Mouse (Mus musculus) MEL-GATA-1-ER (cell line): ENCODE results near the gene Raly.
"Not testable (repeated sequence)": the region's sequence is repeated elsewhere in the genome, so short reads cannot be mapped to it uniquely, and the experiment has no call there.

ENCODE experiments used
- DNase-seq: peaks from one replicate; pipeline ENCODE4 v3.0.0-alpha.2; 2012; ENCODE audit warnings: low read depth; ENCODE audit errors: extremely low read depth

The Raly gene

DNA sequence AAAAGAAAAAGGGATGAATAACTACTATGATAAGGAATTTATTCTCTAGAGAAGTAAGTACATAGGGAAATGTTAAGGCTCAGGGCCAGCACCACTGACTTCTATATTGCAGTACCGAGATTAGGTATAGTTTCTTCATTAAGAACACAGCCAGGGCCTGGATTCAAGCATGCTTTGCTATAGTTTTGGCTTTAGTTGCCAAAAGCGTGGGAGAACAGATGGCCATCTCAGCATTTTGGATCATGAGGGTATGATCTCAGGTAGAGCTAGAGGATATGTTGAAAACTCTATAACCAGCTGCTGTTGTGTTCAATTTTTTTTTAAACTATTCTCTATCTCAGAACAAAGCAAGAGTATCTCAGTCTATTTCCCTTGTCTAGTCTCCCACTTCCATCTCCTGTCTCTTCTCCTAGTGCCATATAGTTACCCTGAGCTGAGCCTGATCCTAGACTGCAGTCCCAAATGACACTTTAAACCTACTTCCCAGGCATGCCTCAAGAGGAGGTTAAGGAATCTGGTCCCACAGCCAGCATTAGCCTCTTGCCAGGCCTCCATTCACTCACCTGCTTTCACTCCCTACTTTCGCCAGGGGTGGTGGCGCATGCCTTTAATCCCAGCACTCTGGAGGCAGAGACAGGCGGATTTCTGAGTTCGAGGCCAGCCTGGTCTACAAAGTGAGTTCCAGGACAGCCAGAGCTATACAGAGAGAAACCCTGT, 43.4 kb downstream of the Raly start:
- DNase-seq: no peak

DNA sequence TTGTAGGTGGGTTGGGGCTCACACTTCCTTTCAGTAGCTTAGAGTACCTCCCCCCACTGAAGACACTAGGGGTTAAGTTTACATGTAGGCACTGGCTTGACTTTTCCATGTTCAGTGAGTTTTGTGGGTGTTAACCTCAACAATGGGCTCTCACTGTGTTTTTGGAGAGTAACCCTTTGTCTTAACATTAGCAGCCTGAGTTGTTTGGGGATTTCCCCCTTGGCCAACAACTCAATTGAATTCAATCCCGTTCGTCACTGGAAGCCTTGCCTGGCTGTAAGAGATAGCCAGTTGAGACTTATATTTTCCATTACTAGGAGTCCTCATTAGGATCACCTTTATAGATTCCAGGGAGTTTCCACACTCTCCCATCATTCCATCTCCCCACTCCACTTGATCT, 45.6 kb downstream of the Raly start:
- DNase-seq: no peak

DNA sequence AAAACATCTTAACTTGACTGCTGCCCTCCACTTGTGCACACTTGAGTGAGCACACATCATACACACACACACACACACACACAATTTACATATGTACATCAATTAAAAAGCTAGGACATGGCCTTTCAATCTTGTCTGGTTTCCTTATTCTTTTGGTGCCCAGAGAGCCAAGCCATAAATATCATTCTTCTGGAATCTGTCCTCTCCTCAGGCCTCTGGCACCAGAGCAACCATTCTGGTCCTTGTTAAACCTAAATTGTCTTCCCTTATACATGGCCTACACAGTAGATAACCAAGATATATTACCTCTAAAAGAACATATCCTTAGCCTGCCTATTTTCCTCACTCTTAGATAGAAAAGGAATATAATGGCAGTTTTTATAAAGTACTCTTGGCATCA, 57.2 kb downstream of the Raly start:
- no peak for DNase-seq

DNA sequence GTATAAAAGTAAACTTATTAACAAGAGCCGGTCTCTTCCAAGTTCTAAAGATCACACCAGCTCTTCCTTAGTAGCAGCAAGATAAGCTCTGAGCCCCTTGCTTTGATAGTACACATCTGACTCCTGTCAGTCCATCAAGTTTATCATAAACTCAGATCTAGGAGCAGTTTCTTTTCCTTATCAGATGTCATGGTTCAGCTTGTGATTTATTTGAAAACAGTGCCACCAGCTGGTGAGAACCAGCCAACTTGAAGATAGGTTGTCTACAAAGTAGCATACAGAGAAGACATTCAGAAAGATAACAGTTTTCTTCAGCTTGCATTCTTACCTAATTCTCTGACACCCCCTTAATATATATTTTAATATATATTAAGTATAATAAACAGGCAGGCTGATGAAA, 64.5 kb downstream of the Raly start:
- no peak for DNase-seq

DNA sequence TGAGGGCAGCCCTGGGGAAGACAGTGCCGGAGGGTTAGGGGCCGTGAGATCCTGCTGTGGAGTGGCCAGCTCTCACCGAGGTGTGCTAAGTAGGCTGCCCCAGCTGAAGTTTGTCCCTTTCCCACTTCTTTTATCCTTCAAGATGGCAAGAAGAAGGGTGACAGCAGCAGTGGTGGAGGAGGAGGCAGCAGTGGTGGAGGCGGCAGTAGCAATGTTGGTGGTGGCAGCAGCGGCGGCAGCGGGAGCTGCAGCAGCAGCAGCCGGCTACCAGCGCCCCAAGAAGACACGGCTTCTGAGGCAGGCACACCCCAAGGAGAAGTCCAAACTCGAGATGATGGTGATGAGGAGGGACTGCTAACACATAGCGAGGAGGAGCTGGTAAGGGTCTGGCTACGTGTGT, 72.8 kb downstream of the Raly start:
- no peak for DNase-seq

DNA sequence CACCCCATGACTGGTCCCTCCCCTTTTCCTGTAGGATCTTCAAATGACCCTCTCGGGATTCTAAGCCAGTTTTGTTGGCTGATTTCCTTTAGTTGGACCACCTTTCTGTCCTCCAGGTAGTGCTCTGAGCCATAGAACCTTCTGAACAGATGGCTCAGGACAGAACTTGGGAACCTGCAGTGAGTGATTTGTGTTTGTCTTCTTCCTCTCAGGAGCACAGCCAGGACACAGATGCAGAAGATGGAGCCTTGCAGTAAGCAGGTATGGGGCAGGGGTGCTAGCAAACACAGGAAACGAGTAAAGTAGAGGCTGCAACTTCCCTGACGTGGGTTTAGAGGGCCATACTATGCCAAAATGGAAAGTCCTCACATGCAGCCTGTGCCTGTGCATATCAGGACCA, 74.8 kb downstream of the Raly start:
- DNase-seq: no peak

DNA sequence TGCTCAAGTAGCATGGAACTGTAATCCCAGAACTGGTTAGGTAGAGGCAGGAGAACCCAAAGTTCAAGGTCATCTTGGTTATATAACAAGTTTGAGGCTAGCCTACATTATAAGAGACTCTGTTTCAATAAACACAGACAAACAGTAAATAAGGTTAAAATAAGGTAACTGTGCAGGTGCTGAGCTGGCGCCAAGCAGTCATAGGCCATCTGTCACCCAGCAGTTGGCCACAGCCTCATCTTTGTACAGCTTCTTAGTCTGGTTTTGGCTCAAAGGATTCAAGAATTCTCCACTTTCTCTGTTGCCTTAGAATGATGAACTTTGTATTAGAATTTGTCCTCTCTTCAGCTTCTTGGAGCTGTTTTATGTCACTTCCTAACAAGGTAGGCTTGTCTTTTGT, 77.2 kb downstream of the Raly start:
- no peak for DNase-seq

DNA sequence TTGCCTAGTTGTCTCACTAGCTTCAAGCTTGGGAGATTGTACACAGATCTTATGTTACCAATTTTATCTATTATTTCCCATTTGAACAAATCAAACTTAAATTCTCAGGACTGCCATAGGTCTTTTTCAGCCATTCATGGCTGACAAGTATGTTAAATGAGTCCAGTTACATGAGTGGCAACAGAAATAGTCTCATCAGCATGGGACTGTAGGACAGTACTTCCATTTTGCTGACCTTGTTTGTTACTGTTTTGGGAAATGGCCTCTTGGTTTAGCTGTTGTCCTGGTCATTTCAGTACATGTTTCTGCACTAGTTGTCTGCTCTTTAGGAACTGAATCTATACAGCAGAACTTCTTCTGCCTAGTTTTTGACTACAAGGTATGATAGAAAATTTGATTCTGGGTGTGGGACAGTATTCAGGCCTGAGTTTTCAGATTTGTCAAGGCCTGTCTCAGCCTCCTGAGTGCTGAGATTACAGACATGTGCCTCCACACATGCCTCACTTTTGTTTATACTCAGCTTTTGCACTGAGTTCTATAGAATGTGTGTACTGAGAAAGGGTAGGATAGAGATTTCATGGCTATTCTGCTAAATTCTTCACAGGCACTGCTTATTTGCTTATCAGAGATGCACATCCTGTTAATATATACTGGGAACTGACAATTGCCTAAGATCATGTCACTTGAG, 79.2 kb downstream of the Raly start:
- no peak for DNase-seq

DNA sequence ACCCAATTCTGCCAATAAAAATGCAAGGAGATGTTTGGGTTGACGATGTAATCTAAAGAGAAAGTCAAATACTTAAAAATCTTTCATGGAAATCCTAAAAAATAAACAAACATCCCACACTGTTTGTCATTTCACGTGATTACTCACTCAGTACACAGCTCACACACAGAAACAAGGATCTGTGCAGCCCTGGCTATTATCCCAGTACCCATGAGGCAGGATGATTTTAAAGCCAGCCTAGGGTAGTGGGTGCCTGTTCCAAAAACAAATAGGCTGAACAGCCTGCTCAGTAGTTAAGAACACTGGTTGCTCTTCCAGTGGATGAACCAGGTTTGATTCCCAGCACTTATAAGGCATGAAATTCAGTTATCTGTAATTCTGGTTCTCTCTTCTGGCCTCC, 85.7 kb downstream of the Raly start:
- no peak for DNase-seq

DNA sequence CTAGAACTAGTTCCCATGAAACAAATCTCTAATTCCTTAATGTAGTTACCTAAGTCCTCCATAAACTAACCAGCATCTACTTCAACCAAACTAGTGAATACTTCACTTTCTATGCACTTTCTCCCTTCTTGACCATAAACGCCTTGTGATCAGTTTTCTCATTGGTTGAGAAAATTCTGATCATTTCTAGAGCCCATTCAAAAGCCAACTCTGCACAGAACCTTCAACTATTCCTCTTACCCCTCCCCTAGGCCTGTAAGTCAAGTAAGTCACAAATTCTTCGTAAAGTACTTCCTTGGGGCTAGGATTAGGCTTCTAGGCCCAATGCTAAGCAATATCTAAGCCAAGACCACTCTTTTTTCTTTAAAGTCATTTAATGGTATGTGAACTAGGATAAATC, 100.7 kb downstream of the Raly start:
- no peak for DNase-seq

DNA sequence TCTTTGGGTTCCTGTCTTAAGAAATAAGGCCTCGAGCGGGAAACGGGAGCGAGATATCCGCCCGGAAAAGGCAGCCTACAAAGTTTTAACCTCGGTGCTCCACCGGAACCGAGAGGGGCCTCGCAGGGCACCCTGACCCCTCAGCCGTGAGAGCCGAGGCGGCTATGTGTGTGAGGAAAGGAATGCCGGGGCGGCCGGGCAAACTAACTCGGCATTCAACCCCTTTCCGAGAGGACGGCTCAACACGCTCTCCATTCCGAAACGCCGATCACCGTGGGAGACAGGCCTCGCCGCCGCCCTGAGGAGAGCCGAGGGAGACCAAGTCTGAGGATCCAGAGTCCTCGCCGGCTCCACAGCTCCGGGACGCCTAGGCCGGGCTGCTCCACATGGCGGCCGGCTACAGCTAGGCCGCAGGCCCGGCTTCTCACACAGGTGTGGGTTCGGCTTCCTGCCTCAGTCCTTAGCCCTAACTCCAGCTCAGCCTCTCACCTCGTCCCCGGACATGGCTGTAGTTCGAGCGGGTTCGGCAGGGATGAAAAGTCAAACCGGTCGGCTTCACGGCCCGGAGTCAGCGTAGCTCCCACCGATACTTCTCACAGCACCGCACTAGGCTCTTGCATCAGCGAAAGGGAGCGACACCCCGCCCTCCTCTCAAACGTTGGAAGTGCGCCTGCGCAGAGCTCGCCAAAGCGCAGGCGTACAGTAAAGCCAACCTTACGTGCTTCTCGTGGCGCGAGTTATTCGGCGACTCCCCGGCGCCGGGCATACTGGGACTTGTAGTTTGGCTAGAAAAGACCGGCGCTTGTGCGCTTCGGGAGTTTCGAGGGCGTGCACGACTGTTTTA, 101.5 kb downstream of the Raly start, which contains the start of gene Eif2s2:
TSS of gene Eif2s2 (minus strand) at position 735 of the 844 bp plus-strand sequence.
- peak; percentile 96 for DNase-seq

DNA sequence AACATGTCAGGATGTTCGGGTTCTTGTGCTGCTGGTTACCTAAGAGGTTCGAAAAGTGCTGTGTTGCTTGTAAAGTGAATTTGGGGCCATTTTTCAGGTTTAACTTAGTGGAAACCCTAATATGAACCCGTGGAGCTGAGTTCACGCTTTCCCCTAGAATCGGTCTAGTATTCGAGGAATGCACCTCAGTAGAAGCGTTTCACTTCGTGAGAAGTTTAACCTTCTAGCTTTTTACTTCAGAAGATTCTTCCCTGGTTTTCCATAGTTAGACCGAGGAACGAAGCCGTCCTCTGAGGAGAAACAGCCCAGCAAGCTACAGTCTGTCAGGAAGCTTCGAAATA, 102.1 kb downstream of the Raly start:
- DNase-seq: no peak

DNA sequence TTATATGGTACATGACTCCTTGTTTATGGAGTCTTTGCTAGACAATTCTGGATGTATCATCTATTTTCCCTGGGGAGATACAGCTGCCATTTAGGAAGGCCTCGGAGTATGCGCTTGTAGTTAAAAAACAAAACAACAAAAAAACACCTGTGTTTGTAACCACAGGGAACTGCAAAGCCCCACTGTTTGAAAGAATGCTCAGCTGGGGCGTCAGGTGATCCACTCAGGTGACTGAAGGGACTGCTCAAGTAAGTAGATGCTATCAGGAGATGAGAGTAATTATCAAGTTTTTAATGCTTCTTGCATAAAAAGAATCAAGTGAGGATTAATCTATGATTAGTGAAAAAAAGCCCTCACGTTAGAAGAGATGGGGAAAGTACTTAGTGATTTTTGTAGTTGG, 102.7 kb downstream of the Raly start:
- DNase-seq: no peak

DNA sequence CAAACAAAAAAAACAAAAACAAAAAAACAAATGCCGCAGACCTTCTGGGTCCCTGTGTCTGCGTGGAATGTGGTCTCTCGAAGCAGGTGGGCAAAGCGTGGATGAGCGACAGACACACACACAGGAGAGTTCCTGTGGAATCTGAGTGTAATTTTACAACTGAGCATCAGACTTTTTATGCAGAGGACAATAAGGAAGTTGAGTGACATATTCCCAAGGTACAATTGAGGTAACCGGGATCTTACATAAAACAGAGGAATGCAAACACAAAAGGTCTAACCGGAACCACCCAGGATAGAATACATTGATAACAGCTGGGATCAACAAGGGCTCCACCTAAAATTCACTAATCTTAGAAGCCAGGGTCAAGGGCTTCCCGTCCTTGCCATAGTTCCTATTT, 108.1 kb downstream of the Raly start:
- DNase-seq: not testable (repeated sequence)

DNA sequence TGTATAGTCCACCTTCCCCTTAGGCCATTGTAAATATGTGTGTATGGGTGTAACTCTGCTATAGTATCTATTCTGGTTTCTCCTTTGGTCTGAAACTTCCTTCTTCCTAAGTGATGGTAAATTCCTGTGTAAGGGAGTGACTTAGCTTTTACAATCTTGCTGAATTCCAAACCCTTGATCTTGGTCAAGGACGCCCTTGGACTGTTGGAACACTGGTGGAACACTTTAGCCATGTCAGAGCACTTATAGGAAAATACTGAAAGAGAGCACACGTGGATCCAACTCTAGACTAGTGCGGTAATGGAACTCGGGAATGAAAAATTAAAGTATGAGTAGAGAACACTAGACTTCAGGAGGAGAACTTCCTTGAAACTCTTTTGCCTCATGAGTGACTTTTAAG, 108.5 kb downstream of the Raly start:
- not testable (repeated sequence) for DNase-seq

DNA sequence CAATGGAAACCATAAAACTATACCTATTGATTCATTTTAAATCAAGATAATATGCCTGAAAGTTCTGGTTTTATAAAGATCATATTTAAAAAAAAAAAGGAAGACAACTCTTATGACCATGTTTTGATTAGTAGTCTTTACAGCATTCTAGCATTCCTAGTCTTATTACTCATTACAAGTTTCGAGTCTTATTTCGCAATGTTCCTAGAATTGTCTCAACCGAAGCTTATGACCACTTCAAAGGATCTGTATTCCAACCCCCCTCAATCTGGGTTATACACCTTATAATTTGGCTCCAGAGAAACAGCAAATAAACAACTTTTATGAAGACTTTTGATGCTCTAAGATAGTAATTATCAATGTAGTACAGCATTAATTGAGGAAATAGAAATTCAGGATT, 111.2 kb downstream of the Raly start:
- DNase-seq: no peak

DNA sequence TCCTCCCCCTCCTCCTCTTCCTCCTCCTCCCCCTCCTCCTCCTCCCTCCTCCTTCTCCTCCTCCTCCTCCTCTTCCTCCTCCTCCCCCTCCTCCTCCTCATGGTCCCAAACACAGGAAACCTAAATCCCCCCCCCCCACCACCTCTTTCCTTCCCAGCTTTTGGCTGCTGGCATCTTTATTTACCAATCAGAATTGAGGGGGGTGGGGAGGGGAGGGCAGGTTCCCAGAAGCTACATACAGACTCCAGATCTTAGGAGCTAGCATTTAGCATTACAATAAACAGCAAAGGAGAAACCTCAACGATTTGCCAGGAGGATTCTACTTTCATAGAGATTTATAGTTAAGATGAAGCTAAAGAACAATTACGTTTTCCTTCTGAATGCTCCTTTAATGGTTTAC, 114.9 kb downstream of the Raly start:
- no peak for DNase-seq

DNA sequence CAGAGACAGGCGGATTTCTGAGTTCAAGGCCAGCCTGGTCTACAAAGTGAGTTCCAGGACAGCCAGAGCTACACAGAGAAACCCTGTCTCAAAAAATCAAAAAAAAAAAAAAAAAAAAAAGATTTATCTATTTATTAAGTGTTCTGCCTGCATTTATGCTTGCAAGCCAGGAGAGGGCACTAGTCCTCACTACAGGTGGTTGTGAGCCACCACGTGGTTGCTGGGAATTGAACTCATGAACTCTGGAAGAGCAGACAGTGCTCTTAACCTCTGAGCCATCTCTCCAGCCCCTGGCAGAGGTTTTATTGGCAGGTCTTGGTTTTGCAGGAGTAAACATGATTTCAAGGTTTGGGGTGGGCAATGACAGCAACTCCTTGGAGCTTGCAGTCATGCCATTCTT, 117.3 kb downstream of the Raly start:
- DNase-seq: peak; percentile 33

DNA sequence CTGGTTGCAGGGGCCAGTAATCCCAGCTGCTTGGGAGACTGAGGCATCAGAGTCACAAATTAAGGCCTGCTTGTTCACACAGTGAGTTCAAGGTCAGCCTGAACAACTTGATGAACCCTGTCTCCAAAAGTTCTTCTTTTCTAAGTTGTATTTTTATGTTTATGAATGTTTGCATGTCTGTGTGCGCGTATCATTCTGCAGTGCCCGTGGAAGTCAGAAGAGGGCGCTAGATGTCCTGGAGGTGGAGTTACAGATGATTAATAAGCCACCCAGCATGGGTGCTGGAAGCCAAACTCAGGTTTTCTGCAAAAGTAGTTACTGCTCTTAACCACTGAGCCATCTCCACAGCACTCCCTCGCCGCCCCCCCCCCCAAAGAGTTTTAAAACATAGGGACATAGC, 118.9 kb downstream of the Raly start:
- DNase-seq: no peak

DNA sequence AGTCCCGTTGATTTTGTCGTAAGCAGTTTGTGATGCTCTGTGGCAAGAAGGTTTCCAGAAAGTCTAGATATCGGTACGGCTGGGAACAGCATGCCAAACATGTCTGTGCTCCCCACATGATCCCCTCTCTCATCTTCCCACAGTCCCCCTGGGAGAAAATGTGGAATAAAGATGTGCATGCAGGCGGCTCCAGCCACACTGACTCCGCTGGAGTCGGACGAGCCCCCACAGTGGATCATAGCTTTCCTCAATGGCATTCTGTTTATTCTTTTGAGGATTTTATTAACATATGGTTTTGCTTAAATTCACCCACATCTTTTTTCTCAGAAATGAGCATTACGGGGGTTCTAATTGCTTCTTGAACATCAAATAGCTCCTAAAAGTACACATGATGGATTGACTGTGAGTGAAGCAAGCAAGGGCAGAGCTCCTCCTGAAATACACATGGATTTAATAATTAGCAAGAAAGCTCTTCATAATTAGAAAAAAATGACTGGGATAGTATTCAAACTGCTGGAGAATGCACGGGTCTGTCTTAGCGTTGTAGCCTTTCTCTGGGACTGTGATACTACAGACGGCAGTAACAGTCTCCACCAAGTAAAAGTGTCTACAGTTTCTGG, 125.1 kb downstream of the Raly start:
- DNase-seq: no peak

DNA sequence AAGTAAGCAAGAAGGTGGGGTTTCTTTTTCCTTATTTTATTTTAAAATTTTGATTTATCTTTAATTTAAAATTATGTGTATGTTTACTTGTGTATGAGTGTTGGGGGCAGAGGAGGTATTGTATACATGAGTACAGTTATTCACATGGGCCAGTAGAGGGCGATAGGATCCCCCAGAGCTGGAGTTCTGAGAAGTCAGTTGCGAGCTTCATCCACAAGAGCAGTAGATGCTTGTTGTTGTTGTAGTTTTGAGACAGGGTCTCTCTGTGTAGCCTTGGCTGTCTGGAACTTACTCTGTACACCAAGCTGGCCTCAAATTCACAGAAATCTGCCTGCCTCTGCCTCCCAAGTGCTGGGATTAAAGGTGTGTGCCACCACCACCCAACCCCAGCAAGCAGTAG, 125.7 kb downstream of the Raly start:
- DNase-seq: peak; percentile 48
